Mouse (Mus musculus): ENCODE measurements around the gene Midn.

Gene Midn

GRCm38 (mm10) chr10:80190491-80191051 lies 42.5 kb downstream of the Midn start:
- DNase-seq (ENCODE audit: low spot score in 2 of 2) = no peak

GRCm38 (mm10) chr10:80193976-80194375 lies 45.9 kb downstream of the Midn start:
- DNase-seq (ENCODE audit: low spot score in 2 of 2) = no peak

GRCm38 (mm10) chr10:80194441-80194840 lies 46.4 kb downstream of the Midn start:
- DNase-seq (ENCODE audit: low spot score in 2 of 2) = no peak

- no peak for DNase-seq (ENCODE audit: low spot score in 2 of 2)
These were observed 48.1 kb downstream of the Midn start for GRCm38 (mm10) chr10:80196167-80196566.

GRCm38 (mm10) chr10:80196778-80197581 lies 48.9 kb downstream of the Midn start:
- DNase-seq (ENCODE audit: low spot score in 2 of 2) = no peak

GRCm38 (mm10) chr10:80199440-80200008 lies 51.5 kb downstream of the Midn start:
- DNase-seq (ENCODE audit: low spot score in 2 of 2) = peak; percentile 65 to 76

GRCm38 (mm10) chr10:80200485-80200884 lies 52.4 kb downstream of the Midn start:
- no peak for DNase-seq (ENCODE audit: low spot score in 2 of 2)

- no peak for DNase-seq (ENCODE audit: low spot score in 2 of 2)
These were observed 56.0 kb downstream of the Midn start for GRCm38 (mm10) chr10:80204055-80204454.

GRCm38 (mm10) chr10:80207201-80207600 lies 59.1 kb downstream of the Midn start:
- no peak for DNase-seq (ENCODE audit: low spot score in 2 of 2)

GRCm38 (mm10) chr10:80207676-80208075 lies 59.6 kb downstream of the Midn start:
- DNase-seq (ENCODE audit: low spot score in 2 of 2) = no peak

All from natural killer cell, adult 2 months (primary cell).